In the genomic region with DNA sequence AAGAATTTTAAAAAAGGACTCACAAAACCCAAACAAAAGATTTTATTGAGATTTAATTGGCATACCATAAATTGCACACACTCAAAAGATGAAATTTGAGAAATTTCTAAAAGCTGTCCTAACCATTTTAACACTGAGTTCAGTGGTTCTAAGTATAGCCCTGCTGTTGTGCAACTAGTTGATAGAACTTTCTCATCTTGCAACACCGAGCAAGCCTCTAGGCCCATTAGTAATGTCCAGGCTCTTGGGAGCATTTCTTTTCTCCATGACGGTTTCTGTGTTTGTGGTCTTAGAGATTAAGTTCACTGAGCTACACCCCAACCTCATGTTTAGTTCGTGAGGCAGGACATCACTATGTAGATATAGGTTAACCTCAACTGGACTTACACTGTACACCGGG, we compare ENCODE assay signal across 19 mouse cellular contexts.
A peak's percentile ranks its signal among the peaks of the same experiment; 100 is the strongest.
DNase-seq lines count a peak whose midpoint lies in the region; ATAC-seq and TF ChIP-seq lines count a peak whose summit lies in the region.
"Had no signal": no experiment of that assay in that cellular context is flagged by ENCODE, and none has a peak within 500 bp of the region (broad histone marks: within the 10 kb centered on the region; RNA-seq: fewer than 3 reads in every experiment).

No protein-coding gene starts in this region.

- no peak for ATAC-seq in embryonic facial prominence, embryonic 13.5 days (ENCODE audit: insufficient number of reproducible peaks, insufficient read depth, low FRiP score, low TSS enrichment, low read depth)
- no peak for ATAC-seq in liver, postnatal 0 days
- no peak for ATAC-seq in embryonic facial prominence, embryonic 15.5 days (ENCODE audit: insufficient number of reproducible peaks, low FRiP score, low TSS enrichment, low read depth)
- ATAC-seq in forebrain, embryonic 13.5 days: no peak
- ATAC-seq: forebrain, embryonic 16.5 days; hindbrain, postnatal 0 days; midbrain, embryonic 16.5 days had no signal

- TF ChIP-seq CTCF in liver, adult 2 months (IDR thresholded peaks at IDR 0.05; ENCODE audit: low read depth, low read length): no peak
- TF ChIP-seq CTCF in liver, postnatal 0 days (IDR thresholded peaks at IDR 0.05; ENCODE audit: low read depth): no peak

- no peak for TF ChIP-seq POLR2A in liver, adult 2 months (IDR thresholded peaks at IDR 0.05; ENCODE audit: extremely low read depth, insufficient read depth, low read length)
- TF ChIP-seq POLR2A in myocyte (IDR thresholded peaks at IDR 0.05; ENCODE audit: insufficient read length, low read depth): no peak

- H3K4me3 ChIP-seq in embryonic facial prominence, embryonic 13.5 days: no peak overlapping the region
- H3K4me3 ChIP-seq in embryonic facial prominence, embryonic 10.5 days: no peak overlapping the region
- no peak overlapping the region for H3K4me3 ChIP-seq in liver, adult 2 months (ENCODE audit: insufficient read depth, low read depth, low read length)
- no peak overlapping the region for H3K4me3 ChIP-seq in liver, postnatal 0 days (ENCODE audit: low read depth, low read length)
- no peak overlapping the region for H3K4me3 ChIP-seq in embryonic facial prominence, embryonic 15.5 days (replicated peaks)
- no peak overlapping the region for H3K4me3 ChIP-seq in myocyte
- H3K4me3 ChIP-seq in forebrain, embryonic 13.5 days: no peak overlapping the region
- H3K4me3 ChIP-seq: liver, embryonic 15.5 days; neural tube, embryonic 13.5 days had no signal

- no peak overlapping the region for H3ac ChIP-seq in myocyte (ENCODE audit: control insufficient read depth, insufficient read length)

- peaks cover 62% of the 10 kb centered on the region for H3K4me1 ChIP-seq in embryonic facial prominence, embryonic 13.5 days
- H3K4me1 ChIP-seq in embryonic facial prominence, embryonic 10.5 days: peaks cover 53% of the 10 kb centered on the region
- H3K4me1 ChIP-seq in liver, adult 2 months (ENCODE audit: control insufficient read depth, insufficient read depth, low read length): peaks cover 14% of the 10 kb centered on the region
- no peaks in the 10 kb centered on the region for H3K4me1 ChIP-seq in liver, postnatal 0 days (ENCODE audit: insufficient read depth)
- peaks cover 70% of the 10 kb centered on the region for H3K4me1 ChIP-seq in embryonic facial prominence, embryonic 15.5 days
- H3K4me1 ChIP-seq in forebrain, embryonic 13.5 days: peaks cover 8% of the 10 kb centered on the region

- no peak for DNase-seq in embryonic facial prominence, embryonic 10.5 days (ENCODE audit: low spot score)
- peak; percentile 43 for DNase-seq in liver, adult 2 months (ENCODE audit: extremely low read depth, low read depth, low spot score)
- no peak for DNase-seq in liver, postnatal 0 days
- DNase-seq in right cerebral cortex, postnatal 10 days (ENCODE audit: low spot score in 2 of 2): no peak
- DNase-seq: cerebellum, adult 2 months; gastrocnemius, postnatal 10 days; kidney, adult 2 months; kidney, postnatal 25 days; left cerebral cortex, postnatal 4 days; right cerebral cortex, postnatal 4 days had no signal

- peak overlapping the region; percentile 16; the same call in 1 of the 2 replicates for H3K27ac ChIP-seq in embryonic facial prominence, embryonic 13.5 days
- no peak overlapping the region for H3K27ac ChIP-seq in embryonic facial prominence, embryonic 10.5 days (replicated peaks)
- H3K27ac ChIP-seq in liver, adult 2 months (replicated peaks; ENCODE audit: insufficient read depth, low read depth, low read length): no peak overlapping the region
- no peak overlapping the region for H3K27ac ChIP-seq in liver, postnatal 0 days (ENCODE audit: low read depth)
- H3K27ac ChIP-seq in embryonic facial prominence, embryonic 15.5 days (replicated peaks): 0 out of 2 replicates have a peak overlapping the region, but pooled peaks have one; percentile 23
- H3K27ac ChIP-seq in forebrain, embryonic 13.5 days: no peak overlapping the region
- H3K27ac ChIP-seq: hindbrain, postnatal 0 days; liver, embryonic 15.5 days; neural tube, embryonic 13.5 days had no signal

- H3K9ac ChIP-seq in embryonic facial prominence, embryonic 13.5 days: no peak overlapping the region
- H3K9ac ChIP-seq in liver, adult 2 months (ENCODE audit: low read depth, low read length): no peak overlapping the region
- no peak overlapping the region for H3K9ac ChIP-seq in liver, postnatal 0 days (replicated peaks)
- H3K9ac ChIP-seq in embryonic facial prominence, embryonic 15.5 days: no peak overlapping the region
- H3K9ac ChIP-seq in forebrain, embryonic 13.5 days: no peak overlapping the region
- H3K9ac ChIP-seq: liver, embryonic 15.5 days; neural tube, embryonic 13.5 days had no signal

- 80% methylated on average over 4 of the region's 4 CpGs for WGBS in embryonic facial prominence, embryonic 13.5 days
- WGBS in embryonic facial prominence, embryonic 10.5 days: 84% methylated on average over 4 of the region's 4 CpGs
- WGBS in liver, adult 2 months: 42% methylated on average over 4 of the region's 4 CpGs
- WGBS in liver, postnatal 0 days (ENCODE audit: insufficient replicate concordance): 46% methylated on average over 4 of the region's 4 CpGs
- WGBS in embryonic facial prominence, embryonic 15.5 days: 70% methylated on average over 4 of the region's 4 CpGs
- WGBS in forebrain, embryonic 13.5 days: 90% methylated on average over 4 of the region's 4 CpGs

- H3K4me2 ChIP-seq in embryonic facial prominence, embryonic 13.5 days: no peak overlapping the region
- H3K4me2 ChIP-seq in liver, postnatal 0 days (ENCODE audit: low read depth, low read length): no peak overlapping the region
- no peak overlapping the region for H3K4me2 ChIP-seq in embryonic facial prominence, embryonic 15.5 days (replicated peaks)
- H3K4me2 ChIP-seq in myocyte (ENCODE audit: low read depth): peak overlapping the region; percentile 22
- H3K4me2 ChIP-seq in forebrain, embryonic 13.5 days: no peak overlapping the region
- H3K4me2 ChIP-seq: liver, embryonic 15.5 days; neural tube, embryonic 13.5 days had no signal

- no peaks in the 10 kb centered on the region for H3K9me3 ChIP-seq in embryonic facial prominence, embryonic 13.5 days
- 0 out of 2 replicates have a peak, but pooled peaks cover 5% of the 10 kb centered on the region for H3K9me3 ChIP-seq in embryonic facial prominence, embryonic 10.5 days
- no peaks in the 10 kb centered on the region for H3K9me3 ChIP-seq in liver, postnatal 0 days (ENCODE audit: low read length)
- 0 out of 2 replicates have a peak, but pooled peaks cover 3% of the 10 kb centered on the region for H3K9me3 ChIP-seq in embryonic facial prominence, embryonic 15.5 days (replicated peaks)
- no peaks in the 10 kb centered on the region for H3K9me3 ChIP-seq in forebrain, embryonic 13.5 days (replicated peaks)
- H3K9me3 ChIP-seq: liver, embryonic 15.5 days had no signal

- H3K36me3 ChIP-seq in embryonic facial prominence, embryonic 13.5 days: no peaks in the 10 kb centered on the region
- H3K36me3 ChIP-seq in embryonic facial prominence, embryonic 10.5 days (replicated peaks): no peaks in the 10 kb centered on the region
- H3K36me3 ChIP-seq in liver, adult 2 months (ENCODE audit: control insufficient read depth, insufficient read depth, low read length): no peaks in the 10 kb centered on the region
- no peaks in the 10 kb centered on the region for H3K36me3 ChIP-seq in liver, postnatal 0 days (replicated peaks; ENCODE audit: insufficient read depth, low read length)
- no peaks in the 10 kb centered on the region for H3K36me3 ChIP-seq in embryonic facial prominence, embryonic 15.5 days
- H3K36me3 ChIP-seq in myocyte (ENCODE audit: control insufficient read depth, insufficient read depth): no peaks in the 10 kb centered on the region
- no peaks in the 10 kb centered on the region for H3K36me3 ChIP-seq in forebrain, embryonic 13.5 days (ENCODE audit: poor library complexity, severe bottlenecking)
- H3K36me3 ChIP-seq: liver, embryonic 15.5 days; neural tube, embryonic 13.5 days had no signal

- no peak for TF ChIP-seq EP300 in liver, postnatal 0 days (IDR thresholded peaks at IDR 0.05; ENCODE audit: low read depth)

- H3K79me2 ChIP-seq in liver, adult 2 months (ENCODE audit: control insufficient read depth, insufficient read depth, low read length): no peaks in the 10 kb centered on the region
- H3K79me2 ChIP-seq in myocyte (ENCODE audit: control insufficient read depth, insufficient read depth): no peaks in the 10 kb centered on the region

- H3K27me3 ChIP-seq in embryonic facial prominence, embryonic 13.5 days: no peaks in the 10 kb centered on the region
- no peaks in the 10 kb centered on the region for H3K27me3 ChIP-seq in embryonic facial prominence, embryonic 10.5 days (replicated peaks; ENCODE audit: low read depth, poor library complexity, severe bottlenecking)
- H3K27me3 ChIP-seq in liver, adult 2 months (ENCODE audit: control insufficient read depth, insufficient read depth, low read length): no peaks in the 10 kb centered on the region
- H3K27me3 ChIP-seq in liver, postnatal 0 days (ENCODE audit: insufficient read depth, low read length): no peaks in the 10 kb centered on the region
- H3K27me3 ChIP-seq in embryonic facial prominence, embryonic 15.5 days: no peaks in the 10 kb centered on the region
- no peaks in the 10 kb centered on the region for H3K27me3 ChIP-seq in myocyte (ENCODE audit: control insufficient read depth, insufficient read depth, insufficient read length)
- no peaks in the 10 kb centered on the region for H3K27me3 ChIP-seq in forebrain, embryonic 13.5 days
- H3K27me3 ChIP-seq: liver, embryonic 15.5 days; neural tube, embryonic 13.5 days had no signal

TF ChIP-seq in myocyte, 11 proteins besides CTCF, POLR2A, EP300 and RAD21:
- TF ChIP-seq MYOG (IDR thresholded peaks at IDR 0.05; ENCODE audit: control insufficient read depth in 1 of 3, insufficient read depth in 1 of 3, insufficient read length in 2 of 3, low read depth in 2 of 3): no peak
- peak; percentile 96 for TF ChIP-seq CEBPB (IDR thresholded peaks at IDR 0.05; ENCODE audit: insufficient read depth, poor library complexity, severe bottlenecking)
TF ChIP-seq in myocyte: peak in this region for 1.

Comparison
In these comparisons a context has a peak if more than half of its experiments do, and no peak if none do; other contexts are left out.
1. H3K27ac ChIP-seq: peak in embryonic facial prominence, embryonic 13.5 days (single experiment) and embryonic facial prominence, embryonic 15.5 days (single experiment); none in embryonic facial prominence, embryonic 10.5 days (single experiment), liver, adult 2 months (single experiment), liver, postnatal 0 days (single experiment) and forebrain, embryonic 13.5 days (single experiment).